Mouse (Mus musculus) ES-Bruce4 (cell line): ENCODE data around the gene Diaph3.

Source experiments
- CTCF ChIP-seq: IDR thresholded peaks from one replicate; pipeline ENCODE4 v1.8.1; 2011; ENCODE audit warnings: low read depth, low read length
- POLR2A ChIP-seq: IDR thresholded peaks from one replicate; pipeline ENCODE4 v1.8.1; 2011; ENCODE audit warnings: low read length; ENCODE audit not compliant: insufficient read depth

DNA sequence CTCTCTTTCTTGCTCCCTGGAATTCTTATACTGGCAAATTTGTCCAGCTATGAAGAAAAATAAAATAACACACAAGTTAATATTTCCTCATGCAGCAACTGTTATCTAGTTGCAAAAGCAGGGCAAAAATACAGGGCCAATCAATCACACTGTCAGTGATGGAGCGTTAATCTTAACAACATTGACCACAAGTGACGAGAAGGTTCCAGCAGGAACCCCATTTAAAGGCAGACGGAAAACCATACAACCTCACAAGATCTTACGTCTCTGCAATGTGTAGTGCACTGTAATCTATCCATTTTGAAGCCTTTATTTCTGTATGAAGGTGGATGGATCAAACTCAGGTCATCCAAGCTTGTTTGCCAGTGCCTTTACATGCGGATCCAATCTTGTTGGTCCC is 49.9 kb downstream of the Diaph3 start:
- TF ChIP-seq CTCF (no peak), POLR2A (no peak)
